Mouse (Mus musculus) embryo, embryonic 10.5 days (tissue): ENCODE measurements around the gene Zfp758.
"Not testable (repeated sequence)": the region's sequence is repeated elsewhere in the genome, so short reads cannot be mapped to it uniquely, and the experiment has no call there.

ENCODE experiments used
- DNase-seq: peaks from one replicate; pipeline ENCODE4 v3.0.0-alpha.2; 2015; ENCODE audit warnings: low spot score

Zfp758 gene

GRCm38 (mm10) chr17:22361101-22361781 lies at the start of gene Zfp758, which contains the start of gene Zfp944:
Gene Zfp758 (plus strand): TSS chr17:22361453.
Gene Zfp944 (minus strand): TSS chr17:22361400.
- DNase-seq = peak; percentile 56

GRCm38 (mm10) chr17:22314219-22314618 lies 47.0 kb upstream of the Zfp758 start:
- not testable (repeated sequence) for DNase-seq

- DNase-seq = peak; percentile 99
Measured at GRCm38 (mm10) chr17:22314730-22315226, 46.5 kb upstream of the Zfp758 start, which contains the start of gene CT030661.1. Gene CT030661.1 (minus strand): TSS chr17:22314837.

GRCm38 (mm10) chr17:22315247-22315646 lies 46.0 kb upstream of the Zfp758 start:
- DNase-seq = not testable (repeated sequence)

- DNase-seq = peak; percentile 46
Measured at GRCm38 (mm10) chr17:22352794-22353193, 8.5 kb upstream of the Zfp758 start.

GRCm38 (mm10) chr17:22360572-22360971 lies 681 bp upstream of the Zfp758 start:
- no peak for DNase-seq

- no peak for DNase-seq
Measured at GRCm38 (mm10) chr17:22363895-22364294, 2.6 kb downstream of the Zfp758 start.

GRCm38 (mm10) chr17:22410756-22411155 lies 49.5 kb downstream of the Zfp758 start:
- peak; percentile 22 for DNase-seq

- peak; percentile 76 for DNase-seq
Measured at GRCm38 (mm10) chr17:22417510-22417909, 56.3 kb downstream of the Zfp758 start.

- peak; percentile 95 for DNase-seq
Measured at GRCm38 (mm10) chr17:22423952-22424617, 62.8 kb downstream of the Zfp758 start, which contains the start of gene Zfp946. Gene Zfp946 (plus strand): TSS chr17:22424222.

GRCm38 (mm10) chr17:22424636-22425354 lies 63.5 kb downstream of the Zfp758 start:
- peak; percentile 22 for DNase-seq
